Comparison of ENCODE assay signal across 12 mouse cellular contexts in the genomic region with DNA sequence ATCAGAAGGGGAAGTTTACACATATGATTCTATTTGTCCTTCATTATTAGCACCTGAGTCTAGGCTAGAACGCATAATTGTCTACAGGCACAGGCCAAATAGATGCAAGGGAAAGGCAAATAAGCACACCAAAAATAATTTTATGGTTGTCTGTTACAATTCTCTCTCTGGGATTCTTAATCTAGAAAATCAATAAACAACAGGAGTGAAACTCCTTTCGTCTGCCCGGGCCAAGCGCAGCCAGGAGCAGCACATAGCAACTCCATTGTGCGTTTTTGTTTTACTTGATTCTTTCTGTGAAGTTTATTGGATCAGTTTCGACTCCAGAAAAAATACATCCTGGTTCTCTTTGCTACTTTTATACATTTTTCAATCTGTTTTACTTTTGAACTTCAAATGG.
DNase-seq lines count a peak whose midpoint lies in the region; ATAC-seq lines count a peak whose summit lies in the region.
"Had no signal": no experiment of that assay in that cellular context is flagged by ENCODE, and none has a peak within 500 bp of the region (broad histone marks: within the 10 kb centered on the region; RNA-seq: fewer than 3 reads in every experiment).

No protein-coding gene starts in this region.

- peak overlapping the region; percentile 21 for H3K4me2 ChIP-seq in hindbrain, embryonic 13.5 days
- peak overlapping the region; percentile 39 for H3K4me2 ChIP-seq in embryonic facial prominence, embryonic 13.5 days
- no peak overlapping the region for H3K4me2 ChIP-seq in midbrain, embryonic 13.5 days (replicated peaks)
- H3K4me2 ChIP-seq in liver, embryonic 11.5 days, result no peak overlapping the region

- ATAC-seq in hindbrain, embryonic 13.5 days (ENCODE audit: low FRiP score), result no peak
- ATAC-seq in embryonic facial prominence, embryonic 13.5 days (ENCODE audit: insufficient number of reproducible peaks, insufficient read depth, low FRiP score, low TSS enrichment, low read depth), result no peak
- peak; percentile 27; the same call in 1 of the 2 replicates for ATAC-seq in midbrain, embryonic 13.5 days
- ATAC-seq in liver, embryonic 11.5 days (replicated peaks; ENCODE audit: low FRiP score), result no peak

- no peak overlapping the region for H3K9ac ChIP-seq in hindbrain, embryonic 13.5 days
- H3K9ac ChIP-seq in embryonic facial prominence, embryonic 13.5 days, result no peak overlapping the region
- no peak overlapping the region for H3K9ac ChIP-seq in midbrain, embryonic 13.5 days (replicated peaks)
- no peak overlapping the region for H3K9ac ChIP-seq in liver, embryonic 11.5 days (ENCODE audit: low read depth, low read length)

- H3K4me3 ChIP-seq in hindbrain, embryonic 13.5 days, result no peak overlapping the region
- H3K4me3 ChIP-seq in hindbrain, embryonic 10.5 days, result no peak overlapping the region
- no peak overlapping the region for H3K4me3 ChIP-seq in embryonic facial prominence, embryonic 13.5 days
- no peak overlapping the region for H3K4me3 ChIP-seq in midbrain, embryonic 13.5 days (replicated peaks)
- H3K4me3 ChIP-seq in liver, embryonic 11.5 days (ENCODE audit: low read depth, low read length), result no peak overlapping the region
- H3K4me3 ChIP-seq: myocyte had no signal

- no peaks in the 10 kb centered on the region for H3K27me3 ChIP-seq in hindbrain, embryonic 13.5 days
- no peaks in the 10 kb centered on the region for H3K27me3 ChIP-seq in hindbrain, embryonic 10.5 days (ENCODE audit: insufficient read depth, poor library complexity, severe bottlenecking)
- peaks cover 12% of the 10 kb centered on the region; the same call in 1 of the 2 replicates for H3K27me3 ChIP-seq in embryonic facial prominence, embryonic 13.5 days
- H3K27me3 ChIP-seq in midbrain, embryonic 13.5 days, result no peaks in the 10 kb centered on the region
- H3K27me3 ChIP-seq in liver, embryonic 11.5 days (replicated peaks; ENCODE audit: control insufficient read depth, insufficient read depth, low read length), result no peaks in the 10 kb centered on the region

- no peaks in the 10 kb centered on the region for H3K36me3 ChIP-seq in hindbrain, embryonic 13.5 days
- H3K36me3 ChIP-seq in hindbrain, embryonic 10.5 days, result no peaks in the 10 kb centered on the region
- no peaks in the 10 kb centered on the region for H3K36me3 ChIP-seq in embryonic facial prominence, embryonic 13.5 days
- H3K36me3 ChIP-seq in midbrain, embryonic 13.5 days, result no peaks in the 10 kb centered on the region
- no peaks in the 10 kb centered on the region for H3K36me3 ChIP-seq in liver, embryonic 11.5 days (ENCODE audit: control insufficient read depth, insufficient read depth, low read length)

- DNase-seq in embryo, embryonic 11 days, result peak; percentile 11
- DNase-seq in embryo, embryonic 10.5 days (ENCODE audit: low spot score), result no peak
- DNase-seq in hindbrain, embryonic 10.5 days (ENCODE audit: low spot score), result no peak
- DNase-seq in layer of hippocampus, adult 18-20 months (ENCODE audit: low spot score in 2 of 2), result no peak
- no peak for DNase-seq in liver, embryonic 11.5 days (ENCODE audit: low spot score)
- DNase-seq: kidney, adult 11 months; left cerebral cortex, postnatal 4 days; thymus, adult 2 months had no signal

- no peaks in the 10 kb centered on the region for H3K9me3 ChIP-seq in hindbrain, embryonic 13.5 days
- H3K9me3 ChIP-seq in hindbrain, embryonic 10.5 days, result no peaks in the 10 kb centered on the region
- no peaks in the 10 kb centered on the region for H3K9me3 ChIP-seq in embryonic facial prominence, embryonic 13.5 days
- no peaks in the 10 kb centered on the region for H3K9me3 ChIP-seq in midbrain, embryonic 13.5 days
- no peaks in the 10 kb centered on the region for H3K9me3 ChIP-seq in liver, embryonic 11.5 days (ENCODE audit: control insufficient read depth, low read length)

- peaks cover 13% of the 10 kb centered on the region; the same call in 1 of the 2 replicates for H3K4me1 ChIP-seq in hindbrain, embryonic 13.5 days (replicated peaks)
- peaks cover 7% of the 10 kb centered on the region; the same call in 1 of the 2 replicates for H3K4me1 ChIP-seq in hindbrain, embryonic 10.5 days (replicated peaks)
- peaks cover 8% of the 10 kb centered on the region; the same call in 1 of the 2 replicates for H3K4me1 ChIP-seq in embryonic facial prominence, embryonic 13.5 days
- peaks cover 5% of the 10 kb centered on the region for H3K4me1 ChIP-seq in midbrain, embryonic 13.5 days (replicated peaks)
- no peaks in the 10 kb centered on the region for H3K4me1 ChIP-seq in liver, embryonic 11.5 days (replicated peaks; ENCODE audit: control insufficient read depth, insufficient read depth, low read length)

- 56% methylated on average over 6 of the region's 6 CpGs for WGBS in hindbrain, embryonic 13.5 days
- 59% methylated on average over 6 of the region's 6 CpGs for WGBS in hindbrain, embryonic 10.5 days
- 21% methylated on average over 6 of the region's 6 CpGs for WGBS in embryonic facial prominence, embryonic 13.5 days
- WGBS in midbrain, embryonic 13.5 days, result 48% methylated on average over 6 of the region's 6 CpGs
- 67% methylated on average over 6 of the region's 6 CpGs for WGBS in liver, embryonic 11.5 days

- no peak overlapping the region for H3K27ac ChIP-seq in hindbrain, embryonic 13.5 days
- H3K27ac ChIP-seq in hindbrain, embryonic 10.5 days, result no peak overlapping the region
- no peak overlapping the region for H3K27ac ChIP-seq in embryonic facial prominence, embryonic 13.5 days
- H3K27ac ChIP-seq in midbrain, embryonic 13.5 days, result no peak overlapping the region
- no peak overlapping the region for H3K27ac ChIP-seq in liver, embryonic 11.5 days (ENCODE audit: low read depth, low read length)

Comparison
In these comparisons a context has a peak if more than half of its experiments do, and no peak if none do; other contexts are left out.
1. H3K4me2 ChIP-seq: peak in hindbrain, embryonic 13.5 days (single experiment) and embryonic facial prominence, embryonic 13.5 days (single experiment); none in midbrain, embryonic 13.5 days (single experiment) and liver, embryonic 11.5 days (single experiment).